Mouse (Mus musculus): ENCODE results near the gene Tff2. TPM values are rescaled to one million over a fixed set of nuclear protein-coding genes. Genes with fewer than 3 reads are reported as not detected.

The Tff2 gene
- total and polyA plus RNA-seq, 3 experiments: not detected

DNA sequence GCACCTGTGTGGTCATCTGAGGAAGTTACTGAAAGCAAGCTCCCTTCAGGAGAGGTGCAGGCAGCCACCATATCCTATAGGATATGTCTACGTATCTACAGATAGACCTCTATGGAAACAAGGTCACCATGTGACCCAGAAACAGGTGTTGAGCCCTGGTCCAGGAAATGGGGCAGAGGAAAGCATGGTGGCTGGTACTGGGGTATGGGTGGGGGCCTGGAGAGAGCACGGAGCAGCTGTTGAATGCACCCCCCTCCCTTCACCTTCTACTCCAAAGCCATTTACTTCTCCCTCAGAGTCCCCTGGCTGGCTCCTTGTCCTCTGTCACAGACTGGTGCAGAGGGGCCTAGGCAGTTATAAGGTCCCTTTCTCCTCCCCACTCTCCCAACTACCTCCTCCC lies 19.7 kb upstream of the Tff2 start:
- TF ChIP-seq KAT2A (IDR thresholded peaks at IDR 0.05; ENCODE audit: insufficient replicate concordance, low read length) (no peak), ELF1 (IDR thresholded peaks at IDR 0.05; ENCODE audit: low read depth, low read length) (no peak), POLR2A (IDR thresholded peaks at IDR 0.05; ENCODE audit: low read depth, low read length) (no peak), E2F4 (IDR thresholded peaks at IDR 0.05; ENCODE audit: insufficient replicate concordance, low read depth, low read length) (no peak)
- Histone ChIP-seq H3K4me2 (ENCODE audit: insufficient read depth, low read depth, poor library complexity, severe bottlenecking) (no peak overlapping the region), H3K9ac (ENCODE audit: insufficient read depth, low read depth) (no peak overlapping the region), H3K4me1 (ENCODE audit: control insufficient read depth in 1 of 2, insufficient read depth in 2 of 2) (peaks cover 37 to 62% of the 10 kb centered on the region in 2 experiments), H3K27me3 (replicated peaks) (peaks cover 24% of the 10 kb centered on the region), H3K9me3 (replicated peaks; ENCODE audit: low read length) (peaks cover 9% of the 10 kb centered on the region), H3K27ac (ENCODE audit: insufficient read depth, low read depth) (no peak overlapping the region), H3K4me3 (replicated peaks in 1 of 3; ENCODE audit: low read depth in 2 of 3, low read length in 2 of 3, poor library complexity in 1 of 3) (no peak overlapping the region), H3K36me3 (replicated peaks in 1 of 2; ENCODE audit: control insufficient read depth in 1 of 2, insufficient read depth in 1 of 2, low read length in 1 of 2) (no peaks in the 10 kb centered on the region), H3K79me2 (replicated peaks; ENCODE audit: control insufficient read depth, extremely low read depth, insufficient read depth, poor library complexity, severe bottlenecking) (no peaks in the 10 kb centered on the region)
- dilution Hi-C loops (cut with MboI; ENCODE audit: extremely low pct_ligation_motif_present, extremely low pct_unique_long_range_greater_than_20kb, low sequenced_read_pairs): no loop called here
- in situ Hi-C loops (cut with MboI; ENCODE audit: low pct_ligation_motif_present, low pct_unique_long_range_greater_than_20kb, low sequenced_read_pairs): no loop called here
- no peak for DNase-seq (ENCODE audit: extremely low read depth)

GRCm38 (mm10) chr17:31162607-31163006 lies 18.5 kb upstream of the Tff2 start:
- Histone ChIP-seq H3K9ac (ENCODE audit: insufficient read depth, low read depth) (no peak overlapping the region), H3K4me1 (ENCODE audit: control insufficient read depth in 1 of 2, insufficient read depth in 2 of 2) (peaks cover 37 to 60% of the 10 kb centered on the region in 2 experiments), H3K4me3 (replicated peaks in 1 of 3; ENCODE audit: low read depth in 2 of 3, low read length in 2 of 3, poor library complexity in 1 of 3) (no peak overlapping the region), H3K4me2 (ENCODE audit: insufficient read depth, low read depth, poor library complexity, severe bottlenecking) (no peak overlapping the region), H3K79me2 (replicated peaks; ENCODE audit: control insufficient read depth, extremely low read depth, insufficient read depth, poor library complexity, severe bottlenecking) (no peaks in the 10 kb centered on the region), H3K9me3 (replicated peaks; ENCODE audit: low read length) (peaks cover 15% of the 10 kb centered on the region), H3K27me3 (replicated peaks) (peaks cover 26% of the 10 kb centered on the region), H3K27ac (ENCODE audit: insufficient read depth, low read depth) (no peak overlapping the region), H3K36me3 (replicated peaks in 1 of 2; ENCODE audit: control insufficient read depth in 1 of 2, insufficient read depth in 1 of 2, low read length in 1 of 2) (no peaks in the 10 kb centered on the region)
- dilution Hi-C loops (cut with MboI; ENCODE audit: extremely low pct_ligation_motif_present, extremely low pct_unique_long_range_greater_than_20kb, low sequenced_read_pairs) (no loop called here), in situ Hi-C loops (cut with MboI; ENCODE audit: low pct_ligation_motif_present, low pct_unique_long_range_greater_than_20kb, low sequenced_read_pairs) (no loop called here)
- DNase-seq (ENCODE audit: extremely low read depth): peak; percentile 72
- TF ChIP-seq UBTF (IDR thresholded peaks at IDR 0.05; ENCODE audit: low read depth, low read length) (no peak), RCOR1 (conservative IDR thresholded peaks at IDR 0.05; ENCODE audit: low read depth, low read length) (no peak), ELF1 (IDR thresholded peaks at IDR 0.05; ENCODE audit: low read depth, low read length) (peak; percentile 38; the same call in 1 of the 2 replicates), POLR2A (IDR thresholded peaks at IDR 0.05; ENCODE audit: low read depth, low read length) (no peak), TBP (conservative IDR thresholded peaks at IDR 0.05; ENCODE audit: low read depth, low read length) (no peak), ZMIZ1 (IDR thresholded peaks at IDR 0.05; ENCODE audit: low read depth, low read length) (no peak), ETS1 (conservative IDR thresholded peaks at IDR 0.05; ENCODE audit: low read depth, low read length) (peak; percentile 96), CHD2 (IDR thresholded peaks at IDR 0.05; ENCODE audit: low read length) (no peak), PAX5 (IDR thresholded peaks at IDR 0.05; ENCODE audit: low read length) (no peak), MEF2A (IDR thresholded peaks at IDR 0.05; ENCODE audit: borderline replicate concordance, low read depth, low read length) (peak; percentile 91), ZC3H11A (IDR thresholded peaks at IDR 0.05; ENCODE audit: low read depth, low read length) (no peak), USF2 (conservative IDR thresholded peaks at IDR 0.05; ENCODE audit: low read depth, low read length) (no peak), POLR2AphosphoS2 (IDR thresholded peaks at IDR 0.05; ENCODE audit: low read depth, low read length) (no peak), E2F4 (IDR thresholded peaks at IDR 0.05; ENCODE audit: insufficient replicate concordance, low read depth, low read length) (no peak), RAD21 (IDR thresholded peaks at IDR 0.05; ENCODE audit: low read depth, low read length) (no peak), JUND (conservative IDR thresholded peaks at IDR 0.05; ENCODE audit: low read depth, low read length) (no peak), EP300 (IDR thresholded peaks at IDR 0.05; ENCODE audit: low read length) (peak; percentile 41; the same call in 1 of the 2 replicates), IRF4 (IDR thresholded peaks at IDR 0.05; ENCODE audit: low read depth, low read length) (peak; percentile 60), MAX (IDR thresholded peaks at IDR 0.05; ENCODE audit: low read length) (no peak), SMC3 (IDR thresholded peaks at IDR 0.05; ENCODE audit: low read depth, low read length) (no peak), JUN (IDR thresholded peaks at IDR 0.05; ENCODE audit: insufficient read depth, low read depth, low read length) (0 out of 2 replicates have a peak, but pooled peaks have one; percentile 6), USF1 (IDR thresholded peaks at IDR 0.05; ENCODE audit: low read depth, low read length) (no peak), HCFC1 (IDR thresholded peaks at IDR 0.05; ENCODE audit: low read depth, low read length) (no peak), CHD1 (IDR thresholded peaks at IDR 0.05; ENCODE audit: low read depth, low read length) (no peak), TCF12 (IDR thresholded peaks at IDR 0.05; ENCODE audit: low read depth, low read length) (no peak), GABPA (IDR thresholded peaks at IDR 0.05; ENCODE audit: insufficient replicate concordance, low read depth, low read length) (no peak), MAZ (IDR thresholded peaks at IDR 0.05; ENCODE audit: low read depth, low read length) (0 out of 2 replicates have a peak, but pooled peaks have one; percentile 59), MYC (IDR thresholded peaks at IDR 0.05; ENCODE audit: low read depth, low read length) (no peak), SIN3A (IDR thresholded peaks at IDR 0.05; ENCODE audit: low read length) (0 out of 2 replicates have a peak, but pooled peaks have one; percentile 41), KAT2A (IDR thresholded peaks at IDR 0.05; ENCODE audit: insufficient replicate concordance, low read length) (no peak), ZKSCAN1 (IDR thresholded peaks at IDR 0.05; ENCODE audit: borderline replicate concordance, low read depth, low read length) (no peak), CTCF (conservative IDR thresholded peaks at IDR 0.05 in 1 of 2, IDR thresholded peaks at IDR 0.05 in 1 of 2; ENCODE audit: low read depth in 2 of 2, low read length in 2 of 2) (no peak), NELFE (IDR thresholded peaks at IDR 0.05; ENCODE audit: low read depth, low read length) (no peak)
